Mouse (Mus musculus) cortical plate, adult 2 months (tissue): Measurements from ENCODE around the gene Prl.

ENCODE experiments used
- CTCF ChIP-seq: fragments of 200-500 bp; IDR thresholded peaks from 2 replicates; pipeline ENCODE4 v1.5.1; 2011; ENCODE audit warnings: mild to moderate bottlenecking, control low read depth, low read length; ENCODE audit not compliant: insufficient read depth; ENCODE audit errors: extremely low read depth
- POLR2A ChIP-seq: fragments of 200-500 bp; IDR thresholded peaks from 2 replicates; pipeline ENCODE4 v1.6.1; 2011; ENCODE audit warnings: mild to moderate bottlenecking, low read length, control low read depth; ENCODE audit not compliant: insufficient read depth; ENCODE audit errors: extremely low read depth

DNA sequence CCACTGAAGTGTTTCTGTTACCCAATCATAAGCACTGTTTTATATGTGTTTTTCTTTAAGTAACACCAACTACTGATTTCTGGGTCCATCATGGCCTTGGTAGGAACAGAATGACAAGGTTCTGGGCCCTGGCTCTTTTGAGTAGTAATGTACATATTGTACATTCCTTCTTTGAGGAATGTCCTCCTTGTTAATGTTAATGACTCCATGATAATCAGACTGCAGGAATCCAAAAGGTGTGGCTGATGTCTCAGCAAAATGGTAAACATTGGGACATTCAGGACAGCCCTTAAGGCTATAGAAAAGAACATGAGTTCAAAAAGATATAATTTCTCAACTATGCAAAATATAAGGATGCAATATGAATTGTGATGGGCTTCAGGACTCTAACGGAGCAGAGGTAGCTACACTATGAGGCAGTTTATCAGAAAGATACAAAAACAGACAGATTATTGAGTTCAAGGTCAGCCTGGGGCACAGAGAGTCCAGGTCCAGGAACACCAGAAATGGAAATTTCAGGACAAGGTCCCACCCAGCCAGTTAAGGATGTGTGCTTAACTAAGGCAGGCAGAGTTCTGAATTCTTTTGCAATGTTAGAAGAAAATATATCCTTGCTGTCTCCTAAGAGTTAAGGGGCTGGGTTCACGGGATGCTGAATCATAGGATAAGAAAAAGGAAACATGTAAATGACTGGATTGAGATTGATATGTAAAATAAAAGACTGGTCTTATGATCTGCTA, 28.7 kb upstream of the Prl start:
- no peak for TF ChIP-seq POLR2A
- TF ChIP-seq CTCF: no peak
